Mouse (Mus musculus) heart, embryonic 14.5 days (tissue): ENCODE measurements around the gene Fryl. TPM values are rescaled to one million over a fixed set of nuclear protein-coding genes. Genes with fewer than 3 reads are reported as not detected.

Source experiments
- ATAC-seq: fragments of 200-750 bp; cut with Nextera tagmentation; 2 replicates; pipeline ENCODE4 v1.8.0; 2017; ENCODE audit warnings: low read depth, moderate TSS enrichment; ENCODE audit not compliant: insufficient number of reproducible peaks, insufficient read depth, low FRiP score
- H3K27ac ChIP-seq, 2 experiments: fragments of 200-500 bp in 1 of 2; fragments of 300-500 bp in 1 of 2; sonication (generic) in 1 of 2; replicated peaks in 1 of 2; 2 replicates each; pipeline ENCODE4 v1.5.1; 2012 to 2014; ENCODE audit warnings: low read depth in 2 of 2, low read length in 2 of 2, control low read depth in 1 of 2, mild to moderate bottlenecking in 1 of 2, mixed read lengths in 1 of 2; ENCODE audit not compliant: control insufficient read depth in 1 of 2, insufficient read depth in 1 of 2
- H3K27me3 ChIP-seq: fragments of 300-500 bp; sonication (generic); 2 replicates; pipeline ENCODE4 v1.6.1; 2014; ENCODE audit warnings: mild to moderate bottlenecking, low read length, control low read depth; ENCODE audit not compliant: control insufficient read depth, insufficient read depth
- H3K36me3 ChIP-seq: fragments of 300-500 bp; sonication (generic); 2 replicates; pipeline ENCODE4 v1.6.1; 2014; ENCODE audit warnings: mild to moderate bottlenecking, control low read depth, low read length, mixed read lengths; ENCODE audit not compliant: control insufficient read depth, insufficient read depth
- H3K4me1 ChIP-seq, 2 experiments: fragments of 200-500 bp in 1 of 2; fragments of 300-500 bp in 1 of 2; sonication (generic) in 1 of 2; 2 replicates each; pipeline ENCODE4 v1.6.1; 2012 to 2014; ENCODE audit warnings: low read length in 2 of 2, control low read depth in 1 of 2, mixed read lengths in 1 of 2; ENCODE audit not compliant: control insufficient read depth in 2 of 2, insufficient read depth in 2 of 2
- H3K4me2 ChIP-seq: fragments of 300-500 bp; sonication (generic); 2 replicates; pipeline ENCODE4 v1.6.1; 2014; ENCODE audit warnings: mild to moderate bottlenecking, low read length
- H3K4me3 ChIP-seq, 2 experiments: fragments of 200-500 bp in 1 of 2; fragments of 300-500 bp in 1 of 2; sonication (generic) in 1 of 2; 2 replicates each; pipeline ENCODE4 v1.5.1; 2012 to 2014; ENCODE audit warnings: low read length in 2 of 2, mild to moderate bottlenecking in 2 of 2, control low read depth in 1 of 2, low read depth in 1 of 2, moderate library complexity in 1 of 2; ENCODE audit not compliant: control insufficient read depth in 1 of 2, insufficient read depth in 1 of 2
- H3K9ac ChIP-seq: fragments of 300-500 bp; sonication (generic); 2 replicates; pipeline ENCODE4 v1.6.1; 2014; ENCODE audit warnings: mild to moderate bottlenecking, low read length
- H3K9me3 ChIP-seq: fragments of 300-500 bp; sonication (generic); 2 replicates; pipeline ENCODE4 v1.6.1; 2016; ENCODE audit warnings: low read length, control low read depth; ENCODE audit not compliant: control insufficient read depth
- WGBS: fragments of 180-500 bp; shearing (Covaris S2); extraction: QIAGEN DNeasy Blood & Tissue Kit; methylation state at CpG from one replicate; pipeline ENCODE4 v1.1.7; 2014; 5-methylcytosine and 5-hydroxymethylcytosine counted together
- polyA plus RNA-seq: library from polyadenylated mRNA; unstranded; fragments of >200 nt; fragmentation: Nextera tagmentation; extraction: Ambion mirVana; gene quantifications from 2 replicates; pipeline ENCODE4 v1.2.1, GENCODE M21; 2014

The Fryl gene
- polyA plus RNA-seq, 1 experiment from 2014 or later = 35.0 TPM

DNA sequence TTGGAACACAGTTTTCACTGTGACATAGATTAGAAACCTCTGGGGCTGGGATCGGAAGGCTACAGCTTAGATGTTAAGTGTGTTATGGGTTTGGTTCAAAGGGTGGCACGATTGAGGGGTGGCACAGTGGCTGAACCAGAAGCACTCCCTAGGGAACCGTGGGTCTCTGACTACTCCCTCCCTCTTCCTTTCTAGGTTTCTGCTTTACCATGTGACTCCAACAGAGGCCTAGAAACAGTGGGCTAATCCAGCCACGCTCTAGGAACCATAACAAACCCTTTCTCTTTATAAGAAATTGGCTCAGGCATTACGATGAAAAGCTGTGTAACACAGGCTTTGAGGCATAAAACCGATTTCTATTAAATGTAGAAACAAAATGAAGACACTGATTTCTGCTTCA, 98.9 kb downstream of the Fryl start:
- H3K9ac ChIP-seq = no peak overlapping the region
- H3K9me3 ChIP-seq = no peaks in the 10 kb centered on the region
- 78% methylated on average over 6 of the region's 6 CpGs for WGBS
- H3K4me2 ChIP-seq = no peak overlapping the region
- peaks cover 20 to 29% of the 10 kb centered on the region in 2 experiments for H3K4me1 ChIP-seq
- H3K4me3 ChIP-seq = no peak overlapping the region
- ATAC-seq = no peak
- no peak overlapping the region for H3K27ac ChIP-seq
- H3K27me3 ChIP-seq = no peaks in the 10 kb centered on the region
- H3K36me3 ChIP-seq = no peaks in the 10 kb centered on the region

DNA sequence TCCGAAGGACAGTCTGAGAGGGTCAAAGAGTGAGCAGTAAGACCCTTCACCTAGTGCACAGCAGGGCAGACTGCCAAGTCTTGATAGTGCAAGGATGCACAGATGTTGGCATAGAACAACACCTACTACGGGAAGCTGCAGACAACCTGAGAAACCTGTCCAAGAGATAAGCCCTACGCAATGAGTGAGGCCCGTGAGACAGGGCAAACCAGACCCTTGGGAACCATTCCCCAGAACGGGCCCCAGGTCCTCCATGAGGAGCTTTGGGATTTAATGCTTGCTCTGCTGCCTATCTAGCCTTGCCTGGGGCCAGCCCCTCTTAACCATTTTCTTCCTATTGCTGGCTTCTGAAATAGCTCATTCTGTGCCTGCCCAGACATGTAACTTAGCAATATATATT, 99.4 kb downstream of the Fryl start:
- no peak overlapping the region for H3K4me3 ChIP-seq
- no peak overlapping the region; a peak in 1 of 4 replicates for H3K27ac ChIP-seq
- peaks cover 19 to 27% of the 10 kb centered on the region in 2 experiments for H3K4me1 ChIP-seq
- no peaks in the 10 kb centered on the region for H3K27me3 ChIP-seq
- no peak overlapping the region for H3K4me2 ChIP-seq
- no peaks in the 10 kb centered on the region for H3K36me3 ChIP-seq
- H3K9me3 ChIP-seq = no peaks in the 10 kb centered on the region
- ATAC-seq = no peak
- H3K9ac ChIP-seq = no peak overlapping the region
- WGBS = 30% methylated on average over 5 of the region's 5 CpGs

DNA sequence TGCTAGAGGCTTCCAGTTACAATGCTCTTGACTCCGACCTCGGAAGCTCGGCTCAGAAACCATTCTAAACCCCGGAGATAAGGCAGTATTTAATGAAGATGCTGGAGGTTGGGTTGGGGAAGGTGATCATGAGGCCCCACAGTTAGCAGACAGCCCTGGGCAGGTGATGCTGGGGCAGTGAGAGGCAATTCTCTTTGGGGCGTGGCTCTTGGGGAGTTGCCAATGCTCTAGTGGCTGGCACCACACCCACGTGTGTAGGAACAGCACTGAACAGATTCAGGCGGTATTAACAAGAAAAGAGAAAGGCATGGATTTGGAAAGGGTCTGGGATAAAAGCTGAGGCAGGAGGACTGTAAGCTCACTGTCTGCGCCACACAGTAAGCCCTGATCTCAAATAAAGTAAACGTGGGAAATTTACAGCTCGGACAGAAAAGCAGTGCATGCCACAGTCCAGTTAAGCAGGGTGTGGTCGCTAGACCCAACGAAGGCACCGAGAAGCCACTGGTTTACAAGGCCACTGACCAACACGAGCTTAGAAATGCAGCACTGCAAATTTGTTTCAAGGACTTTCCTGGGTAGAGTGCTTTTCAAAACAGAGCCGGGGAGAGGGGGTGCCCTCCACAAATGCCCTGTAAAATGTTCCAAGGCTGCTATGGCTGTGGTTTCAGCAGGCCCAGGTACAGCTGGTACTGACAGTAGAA, 100.0 kb downstream of the Fryl start:
- Histone ChIP-seq H3K9ac (no peak overlapping the region), H3K9me3 (no peaks in the 10 kb centered on the region), H3K4me3 (no peak overlapping the region), H3K27ac (no peak overlapping the region; a peak in 1 of 4 replicates), H3K36me3 (no peaks in the 10 kb centered on the region), H3K4me1 (peaks cover 17 to 24% of the 10 kb centered on the region in 2 experiments), H3K4me2 (no peak overlapping the region), H3K27me3 (no peaks in the 10 kb centered on the region)
- no peak for ATAC-seq
- 69% methylated on average over 15 of the region's 15 CpGs for WGBS

DNA sequence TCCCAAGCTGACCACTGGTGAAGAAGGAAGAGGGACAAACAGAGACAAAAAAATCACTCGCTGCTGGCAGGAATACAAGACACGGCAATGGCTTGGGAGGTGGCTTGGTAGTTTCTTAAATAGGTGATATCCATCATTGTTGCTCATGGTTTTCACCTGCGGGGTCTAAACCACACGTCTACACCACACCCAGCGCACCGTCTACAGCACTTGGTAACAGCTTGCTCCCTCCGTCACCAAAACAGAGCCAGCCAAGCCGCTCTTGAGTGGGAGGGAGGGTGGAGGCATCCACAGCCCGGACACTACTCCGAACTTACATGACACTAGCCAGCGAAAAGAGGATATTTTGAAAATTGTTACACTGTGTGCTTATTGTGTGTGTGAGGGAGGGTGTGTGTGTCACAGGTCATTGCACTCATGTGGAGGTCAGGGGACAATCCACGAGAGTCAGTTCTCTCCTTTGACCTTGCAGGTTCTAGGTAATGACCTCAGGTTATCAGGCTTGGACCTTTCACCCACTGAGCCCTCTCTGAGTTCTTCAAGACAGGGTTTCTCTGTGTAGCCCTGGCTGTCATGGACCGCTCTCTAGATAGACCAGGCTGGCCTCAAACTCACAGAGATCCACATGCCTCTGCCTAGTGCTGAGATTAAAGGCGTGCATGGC, 102.5 kb downstream of the Fryl start:
- H3K27me3 ChIP-seq = no peaks in the 10 kb centered on the region
- H3K4me3 ChIP-seq = no peak overlapping the region
- 93% methylated on average over 14 of the region's 14 CpGs for WGBS
- no peak for ATAC-seq
- no peak overlapping the region for H3K9ac ChIP-seq
- peaks cover 15 to 24% of the 10 kb centered on the region in 2 experiments for H3K4me1 ChIP-seq
- H3K36me3 ChIP-seq = no peaks in the 10 kb centered on the region
- H3K4me2 ChIP-seq = no peak overlapping the region
- H3K27ac ChIP-seq = no peak overlapping the region
- no peaks in the 10 kb centered on the region for H3K9me3 ChIP-seq

DNA sequence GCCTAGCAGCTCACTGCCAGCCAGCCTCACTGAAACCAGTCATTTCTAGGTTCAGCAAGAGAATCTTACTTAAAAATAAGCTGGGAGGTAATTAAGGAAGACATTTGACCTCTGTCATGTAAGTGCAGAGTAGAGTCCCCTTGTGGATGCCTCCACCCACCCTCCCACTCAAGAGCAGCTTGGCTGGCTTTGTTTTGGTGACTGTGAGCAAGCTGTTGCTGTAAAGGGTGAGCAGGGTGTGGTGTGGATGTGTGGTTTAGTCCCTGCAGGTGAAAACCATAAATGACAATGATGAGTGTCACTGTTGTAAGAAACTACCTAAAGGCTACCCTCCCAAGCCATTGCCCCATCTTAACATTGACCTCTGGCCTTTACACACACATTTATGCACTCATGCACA, 104.2 kb downstream of the Fryl start:
- Histone ChIP-seq H3K9ac (no peak overlapping the region), H3K4me3 (no peak overlapping the region), H3K36me3 (peaks cover 2% of the 10 kb centered on the region), H3K4me1 (peaks cover 11 to 18% of the 10 kb centered on the region in 2 experiments), H3K9me3 (no peaks in the 10 kb centered on the region), H3K27me3 (no peaks in the 10 kb centered on the region), H3K27ac (no peak overlapping the region), H3K4me2 (no peak overlapping the region)
- ATAC-seq = no peak

DNA sequence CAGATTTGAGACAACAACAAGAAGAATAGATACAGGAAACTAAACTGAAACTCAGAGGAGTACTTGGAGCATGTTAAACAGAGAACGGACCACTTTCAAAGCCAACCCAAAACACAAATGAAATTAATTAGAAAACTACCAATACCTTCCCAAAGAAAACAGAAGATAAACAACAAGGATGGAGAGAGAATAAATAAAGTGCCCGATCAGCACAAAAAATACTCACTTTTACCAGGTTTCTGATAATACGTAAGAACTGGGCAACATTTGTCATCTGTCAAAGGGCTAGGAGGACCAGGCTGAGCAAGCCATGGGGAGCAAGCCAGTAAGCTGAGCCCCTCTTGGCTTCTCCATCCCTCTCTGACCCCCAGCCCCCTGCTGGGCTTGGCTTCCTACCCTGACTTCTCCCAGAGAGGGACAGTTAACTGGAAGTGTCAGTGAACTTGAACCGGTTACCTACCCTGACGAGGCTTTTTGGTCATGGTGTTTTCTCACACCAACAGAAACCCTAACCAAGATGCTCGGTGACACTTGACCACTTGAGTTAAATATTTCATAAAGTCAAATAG, 105.5 kb downstream of the Fryl start:
- Histone ChIP-seq H3K27ac (no peak overlapping the region), H3K27me3 (no peaks in the 10 kb centered on the region), H3K4me1 (peaks cover 0 to 6% of the 10 kb centered on the region in 2 experiments; a peak in 1 of 4 replicates), H3K36me3 (peaks cover 14% of the 10 kb centered on the region), H3K4me3 (no peak overlapping the region), H3K9ac (no peak overlapping the region), H3K9me3 (no peaks in the 10 kb centered on the region), H3K4me2 (no peak overlapping the region)
- no peak for ATAC-seq
- 87% methylated on average over 6 of the region's 6 CpGs for WGBS

DNA sequence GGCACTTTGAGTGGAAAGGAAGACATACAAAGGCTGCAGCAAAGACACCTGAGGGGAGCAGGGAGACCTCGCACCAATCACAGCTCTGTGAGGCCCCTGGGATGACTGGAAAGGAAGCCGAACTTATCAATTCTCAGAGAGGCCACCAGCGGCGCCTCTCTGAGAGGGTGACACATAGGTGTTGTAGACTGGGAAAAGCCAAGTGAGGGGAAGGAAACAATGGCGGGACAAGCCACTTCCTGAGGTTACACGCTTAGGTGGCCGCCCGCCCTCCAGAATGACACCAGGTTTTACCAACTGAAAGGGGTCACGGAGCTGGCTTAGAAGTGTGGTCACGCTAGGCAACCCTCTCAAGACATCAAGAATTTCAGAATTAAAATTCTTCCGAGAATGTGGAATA, 111.4 kb downstream of the Fryl start:
- H3K9ac ChIP-seq = no peak overlapping the region
- peaks cover 35% of the 10 kb centered on the region for H3K36me3 ChIP-seq
- no peaks in the 10 kb centered on the region for H3K4me1 ChIP-seq
- no peak for ATAC-seq
- WGBS = 77% methylated on average over 11 of the region's 11 CpGs
- H3K27ac ChIP-seq = no peak overlapping the region
- no peak overlapping the region for H3K4me2 ChIP-seq
- no peak overlapping the region for H3K4me3 ChIP-seq
- H3K9me3 ChIP-seq = no peaks in the 10 kb centered on the region
- no peaks in the 10 kb centered on the region for H3K27me3 ChIP-seq
